Mouse (Mus musculus): ENCODE measurements around the gene Dnajb9. TPM values are rescaled to one million over a fixed set of nuclear protein-coding genes. Genes with fewer than 3 reads are reported as not detected.

Gene Dnajb9
- polyA plus RNA-seq, 1 experiment from 2014 or later, result 39.0 TPM

- 47% methylated on average over 9 of the region's 9 CpGs for WGBS
- Histone ChIP-seq H3K27me3 (replicated peaks; ENCODE audit: insufficient read depth, low read length) (no peaks in the 10 kb centered on the region), H3K4me2 (replicated peaks; ENCODE audit: low read depth, low read length) (no peak overlapping the region), H3K4me1 (ENCODE audit: insufficient read depth, low read depth, low read length) (no peaks in the 10 kb centered on the region), H3K4me3 (ENCODE audit: low read depth, low read length) (no peak overlapping the region), H3K9ac (replicated peaks; ENCODE audit: low read depth) (no peak overlapping the region), H3K36me3 (ENCODE audit: insufficient read depth, low read length) (no peaks in the 10 kb centered on the region), H3K27ac (ENCODE audit: low read length) (no peak overlapping the region), H3K9me3 (ENCODE audit: low read length) (no peaks in the 10 kb centered on the region)
- ATAC-seq, result peak; percentile 46; the same call in 1 of the 2 replicates
- peak; percentile 71 for DNase-seq (ENCODE audit: low spot score)
- TF ChIP-seq EP300 (IDR thresholded peaks at IDR 0.05) (no peak), CTCF (IDR thresholded peaks at IDR 0.05) (peak; percentile 80)
These were observed 28.8 kb downstream of the Dnajb9 start for GRCm38 (mm10) chr12:44181081-44181982.

GRCm38 (mm10) chr12:44177038-44177355 lies 33.1 kb downstream of the Dnajb9 start:
- TF ChIP-seq CTCF (IDR thresholded peaks at IDR 0.05), result no peak
- TF ChIP-seq EP300 (IDR thresholded peaks at IDR 0.05), result no peak
- Histone ChIP-seq H3K4me3 (ENCODE audit: low read depth, low read length) (no peak overlapping the region), H3K27ac (ENCODE audit: low read length) (no peak overlapping the region), H3K36me3 (ENCODE audit: insufficient read depth, low read length) (no peaks in the 10 kb centered on the region), H3K9ac (replicated peaks; ENCODE audit: low read depth) (no peak overlapping the region), H3K27me3 (replicated peaks; ENCODE audit: insufficient read depth, low read length) (no peaks in the 10 kb centered on the region), H3K9me3 (ENCODE audit: low read length) (no peaks in the 10 kb centered on the region), H3K4me1 (ENCODE audit: insufficient read depth, low read depth, low read length) (no peaks in the 10 kb centered on the region), H3K4me2 (replicated peaks; ENCODE audit: low read depth, low read length) (no peak overlapping the region)
- DNase-seq (ENCODE audit: low spot score) (no peak), ATAC-seq (no peak)
- 71% methylated on average over 2 of the region's 2 CpGs for WGBS

- H3K4me2 ChIP-seq (replicated peaks; ENCODE audit: low read depth, low read length), result peak overlapping the region; percentile 38
- ATAC-seq, result peak; percentile 58
- H3K4me3 ChIP-seq (ENCODE audit: low read depth, low read length), result no peak overlapping the region
- DNase-seq (ENCODE audit: low spot score), result peak; percentile 27
- H3K27me3 ChIP-seq (replicated peaks; ENCODE audit: insufficient read depth, low read length), result no peaks in the 10 kb centered on the region
- H3K36me3 ChIP-seq (ENCODE audit: insufficient read depth, low read length), result no peaks in the 10 kb centered on the region
- H3K9me3 ChIP-seq (ENCODE audit: low read length), result no peaks in the 10 kb centered on the region
- H3K4me1 ChIP-seq (ENCODE audit: insufficient read depth, low read depth, low read length), result no peaks in the 10 kb centered on the region
- 14% methylated on average over 10 of the region's 10 CpGs for WGBS
- H3K9ac ChIP-seq (replicated peaks; ENCODE audit: low read depth), result no peak overlapping the region
- no peak overlapping the region for H3K27ac ChIP-seq (ENCODE audit: low read length)
- TF ChIP-seq EP300 (IDR thresholded peaks at IDR 0.05) (no peak), CTCF (IDR thresholded peaks at IDR 0.05) (no peak)
These were observed 33.6 kb downstream of the Dnajb9 start for GRCm38 (mm10) chr12:44176331-44177037.

- Histone ChIP-seq H3K36me3 (ENCODE audit: insufficient read depth, low read length) (no peaks in the 10 kb centered on the region), H3K27me3 (replicated peaks; ENCODE audit: insufficient read depth, low read length) (no peaks in the 10 kb centered on the region), H3K9me3 (ENCODE audit: low read length) (no peaks in the 10 kb centered on the region), H3K4me1 (ENCODE audit: insufficient read depth, low read depth, low read length) (no peaks in the 10 kb centered on the region), H3K9ac (replicated peaks; ENCODE audit: low read depth) (no peak overlapping the region), H3K27ac (ENCODE audit: low read length) (no peak overlapping the region), H3K4me3 (ENCODE audit: low read depth, low read length) (no peak overlapping the region), H3K4me2 (replicated peaks; ENCODE audit: low read depth, low read length) (no peak overlapping the region)
- DNase-seq (ENCODE audit: low spot score), result peak; percentile 72
- no peak for TF ChIP-seq EP300 (IDR thresholded peaks at IDR 0.05)
- TF ChIP-seq CTCF (IDR thresholded peaks at IDR 0.05), result peak; percentile 73
- no peak for ATAC-seq
These were observed 43.2 kb downstream of the Dnajb9 start for GRCm38 (mm10) chr12:44166949-44167348.

- Histone ChIP-seq H3K27me3 (replicated peaks; ENCODE audit: insufficient read depth, low read length) (no peaks in the 10 kb centered on the region), H3K4me3 (ENCODE audit: low read depth, low read length) (no peak overlapping the region), H3K4me1 (ENCODE audit: insufficient read depth, low read depth, low read length) (no peaks in the 10 kb centered on the region), H3K9me3 (ENCODE audit: low read length) (no peaks in the 10 kb centered on the region), H3K27ac (ENCODE audit: low read length) (no peak overlapping the region), H3K9ac (replicated peaks; ENCODE audit: low read depth) (no peak overlapping the region), H3K36me3 (ENCODE audit: insufficient read depth, low read length) (no peaks in the 10 kb centered on the region), H3K4me2 (replicated peaks; ENCODE audit: low read depth, low read length) (no peak overlapping the region)
- no peak for TF ChIP-seq CTCF (IDR thresholded peaks at IDR 0.05)
- TF ChIP-seq EP300 (IDR thresholded peaks at IDR 0.05), result no peak
- DNase-seq (ENCODE audit: low spot score), result no peak
- ATAC-seq, result no peak
- 63% methylated on average over 1 of the region's 1 CpGs for WGBS
These were observed 50.8 kb downstream of the Dnajb9 start for GRCm38 (mm10) chr12:44159349-44159748.

Small RNAs within 50 kb of the gene (microRNA-seq; reads per million reads assigned to microRNA genes)
- not detected for gene Mir5627

Other genes starting within 250 kb of the Dnajb9 start
- gene Pnpla8, start 11.0 kb upstream of the Dnajb9 start, polyA plus RNA-seq (2015; fragmentation: Nextera tagmentation; extraction: Ambion mirVana), result 72.4 and 76.4 TPM in 2 replicates
- 10.3 and 12.8 TPM in 2 replicates for gene Nrcam, start 118.6 kb upstream of the Dnajb9 start, polyA plus RNA-seq (2015; fragmentation: Nextera tagmentation; extraction: Ambion mirVana)

Data from lung, postnatal 0 days (tissue).